Mouse (Mus musculus) limb, embryonic 12.5 days (tissue): ENCODE data around the gene Caprin1. TPM values are rescaled to one million over a fixed set of nuclear protein-coding genes. Genes with fewer than 3 reads are reported as not detected.

Source experiments
- ATAC-seq: fragments of 200-750 bp; cut with Nextera tagmentation; 2 replicates; pipeline ENCODE4 v1.8.0; 2017; ENCODE audit warnings: low read depth, moderate TSS enrichment; ENCODE audit not compliant: insufficient number of reproducible peaks, insufficient read depth, low FRiP score, low TSS enrichment
- H3K27ac ChIP-seq: fragments of 300-500 bp; sonication (generic); 2 replicates; pipeline ENCODE4 v1.5.1; 2016; ENCODE audit warnings: mild to moderate bottlenecking, moderate library complexity
- H3K27me3 ChIP-seq: fragments of 300-500 bp; sonication (generic); 2 replicates; pipeline ENCODE4 v1.6.1; 2016; ENCODE audit warnings: mild to moderate bottlenecking, moderate library complexity
- H3K36me3 ChIP-seq: fragments of 300-500 bp; sonication (generic); 2 replicates; pipeline ENCODE4 v1.6.1; 2016; ENCODE audit warnings: mild to moderate bottlenecking, moderate library complexity
- H3K4me1 ChIP-seq: fragments of 300-500 bp; sonication (generic); replicated peaks from 2 replicates; pipeline ENCODE4 v1.6.1; 2016
- H3K4me2 ChIP-seq: fragments of 300-500 bp; sonication (generic); 2 replicates; pipeline ENCODE4 v1.6.1; 2016; ENCODE audit warnings: mild to moderate bottlenecking, moderate library complexity
- H3K4me3 ChIP-seq: fragments of 300-500 bp; sonication (generic); replicated peaks from 2 replicates; pipeline ENCODE4 v1.5.1; 2016; ENCODE audit warnings: mild to moderate bottlenecking
- H3K9ac ChIP-seq: fragments of 300-500 bp; sonication (generic); replicated peaks from 2 replicates; pipeline ENCODE4 v1.6.1; 2016; ENCODE audit warnings: mild to moderate bottlenecking, moderate library complexity
- H3K9me3 ChIP-seq: fragments of 300-500 bp; sonication (generic); 2 replicates; pipeline ENCODE4 v1.6.1; 2016; ENCODE audit warnings: mild to moderate bottlenecking, moderate library complexity
- WGBS: fragments of 180-500 bp; shearing (Covaris S2); methylation state at CpG from one replicate; pipeline ENCODE4 v1.1.7; 2016; 5-methylcytosine and 5-hydroxymethylcytosine counted together
- polyA plus RNA-seq: library from polyadenylated mRNA; unstranded; fragments of >200 nt; fragmentation: Nextera tagmentation; extraction: Ambion mirVana; gene quantifications from 2 replicates; pipeline ENCODE4 v1.2.1, GENCODE M21; 2016

Caprin1 gene
- polyA plus RNA-seq, 1 experiment from 2014 or later: 475 TPM

DNA sequence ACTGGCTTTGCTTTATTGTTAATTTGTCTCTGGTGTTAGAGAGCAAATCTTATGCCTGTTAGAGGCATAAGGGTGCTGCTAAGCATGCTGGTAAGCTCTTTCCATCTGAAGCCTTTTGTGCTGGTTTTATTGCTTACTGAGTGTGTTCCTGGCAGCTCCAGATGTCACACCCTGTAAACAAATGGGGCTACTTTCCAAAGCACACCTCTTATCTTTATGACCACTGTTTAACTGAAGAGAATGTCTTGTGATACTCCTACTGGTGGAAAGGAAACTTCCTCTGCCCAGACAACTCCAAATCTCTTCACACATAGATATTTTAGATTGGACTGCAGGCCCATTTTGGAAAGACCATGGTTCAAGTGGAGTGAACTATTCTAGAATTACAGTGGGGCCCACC, 31.5 kb upstream of the Caprin1 start:
- Histone ChIP-seq H3K9ac (no peak overlapping the region), H3K4me1 (no peaks in the 10 kb centered on the region), H3K9me3 (no peaks in the 10 kb centered on the region), H3K4me2 (no peak overlapping the region), H3K36me3 (no peaks in the 10 kb centered on the region), H3K27me3 (no peaks in the 10 kb centered on the region), H3K27ac (no peak overlapping the region), H3K4me3 (no peak overlapping the region)
- ATAC-seq: no peak

DNA sequence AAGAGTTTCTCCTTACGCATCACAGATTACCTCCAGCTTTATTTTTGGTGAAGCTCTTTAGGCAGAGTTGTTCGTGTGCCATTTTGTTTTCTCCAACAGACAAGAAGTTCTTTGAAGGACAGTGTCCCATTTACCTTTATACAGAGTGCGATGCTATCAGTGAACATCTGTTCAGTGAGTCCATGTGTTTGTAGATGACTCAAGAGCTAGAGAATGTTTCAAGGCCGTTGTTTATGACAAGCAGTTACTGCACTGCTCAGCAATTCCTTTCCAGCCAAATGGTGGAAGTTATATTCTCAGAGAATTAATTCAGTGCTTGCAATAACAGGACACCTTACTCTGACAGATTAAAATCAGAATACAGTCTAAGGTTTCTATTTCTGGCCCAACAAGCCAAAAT, 27.5 kb upstream of the Caprin1 start:
- Histone ChIP-seq H3K36me3 (no peaks in the 10 kb centered on the region), H3K27me3 (no peaks in the 10 kb centered on the region), H3K27ac (no peak overlapping the region), H3K9me3 (no peaks in the 10 kb centered on the region), H3K4me2 (no peak overlapping the region), H3K4me1 (no peaks in the 10 kb centered on the region), H3K4me3 (no peak overlapping the region), H3K9ac (no peak overlapping the region)
- ATAC-seq: no peak
- 90% methylated on average over 4 of the region's 4 CpGs for WGBS

DNA sequence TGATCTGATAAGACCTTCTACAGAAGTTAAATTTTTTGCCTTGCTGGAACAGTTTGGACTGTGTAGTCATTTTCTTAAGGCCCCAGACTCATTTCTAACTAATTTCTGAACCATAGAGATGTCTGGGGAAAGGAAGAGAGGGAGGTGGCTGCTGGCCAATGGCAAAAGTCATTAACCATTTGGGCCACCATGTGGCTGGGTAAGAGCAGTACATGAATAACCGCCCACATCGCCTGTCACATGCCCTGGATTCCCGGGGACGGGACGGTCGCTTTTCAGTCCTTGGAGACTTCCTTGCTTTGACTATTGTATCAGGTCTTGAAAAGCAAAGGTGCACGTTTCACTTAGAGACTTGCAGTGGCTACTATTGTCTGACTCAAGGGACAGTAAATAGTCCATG, 25.1 kb upstream of the Caprin1 start:
- H3K36me3 ChIP-seq: no peaks in the 10 kb centered on the region
- no peak for ATAC-seq
- no peak overlapping the region for H3K9ac ChIP-seq
- H3K27me3 ChIP-seq: no peaks in the 10 kb centered on the region
- WGBS: 69% methylated on average over 7 of the region's 7 CpGs
- H3K4me1 ChIP-seq: 0 out of 2 replicates have a peak, but pooled peaks cover 2% of the 10 kb centered on the region
- H3K27ac ChIP-seq: no peak overlapping the region
- no peak overlapping the region for H3K4me2 ChIP-seq
- H3K4me3 ChIP-seq: no peak overlapping the region
- no peaks in the 10 kb centered on the region for H3K9me3 ChIP-seq

DNA sequence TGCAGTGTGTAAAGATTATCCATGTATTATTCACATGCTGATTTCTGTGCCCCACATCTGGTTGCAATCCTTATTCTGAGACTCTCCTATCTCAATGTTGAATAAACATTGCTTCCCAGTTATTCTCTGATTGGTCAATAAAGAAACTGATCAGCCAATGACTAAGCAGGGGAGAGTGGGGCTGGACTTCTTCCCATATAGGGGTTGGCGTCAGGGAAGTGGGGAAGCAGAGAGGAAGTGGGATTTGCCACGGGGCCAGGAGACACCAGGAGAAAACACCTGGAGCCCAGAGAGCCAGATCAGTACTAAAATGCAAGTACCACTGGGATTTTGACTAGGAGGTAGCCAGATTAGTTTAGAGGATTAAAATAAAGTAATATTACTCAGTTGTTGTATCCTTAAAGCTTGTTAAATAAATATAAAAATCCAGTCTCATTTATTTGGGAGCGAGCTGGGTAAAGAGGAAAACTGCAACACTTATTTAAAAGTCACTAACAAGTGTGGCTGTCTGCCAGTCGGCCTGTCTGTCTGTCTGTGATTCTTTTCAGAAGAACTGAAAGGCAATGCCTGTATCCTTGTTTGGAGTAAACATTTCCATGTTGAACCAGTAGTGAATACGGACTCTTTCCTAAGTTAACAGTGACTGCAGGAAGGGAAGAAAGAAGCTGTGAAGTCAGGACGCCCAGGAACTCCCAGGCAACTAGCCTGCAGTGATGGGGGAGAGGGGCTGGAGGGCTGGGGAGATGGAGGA, 19.9 kb upstream of the Caprin1 start:
- Histone ChIP-seq H3K36me3 (no peaks in the 10 kb centered on the region), H3K27ac (0 out of 2 replicates have a peak overlapping the region, but pooled peaks have one; percentile 41), H3K4me2 (peak overlapping the region; percentile 18), H3K9me3 (no peaks in the 10 kb centered on the region), H3K9ac (no peak overlapping the region), H3K4me1 (0 out of 2 replicates have a peak, but pooled peaks cover 3% of the 10 kb centered on the region), H3K27me3 (no peaks in the 10 kb centered on the region), H3K4me3 (0 out of 2 replicates have a peak overlapping the region, but pooled peaks have one; percentile 1)
- 35% methylated on average over 6 of the region's 6 CpGs for WGBS
- no peak for ATAC-seq

DNA sequence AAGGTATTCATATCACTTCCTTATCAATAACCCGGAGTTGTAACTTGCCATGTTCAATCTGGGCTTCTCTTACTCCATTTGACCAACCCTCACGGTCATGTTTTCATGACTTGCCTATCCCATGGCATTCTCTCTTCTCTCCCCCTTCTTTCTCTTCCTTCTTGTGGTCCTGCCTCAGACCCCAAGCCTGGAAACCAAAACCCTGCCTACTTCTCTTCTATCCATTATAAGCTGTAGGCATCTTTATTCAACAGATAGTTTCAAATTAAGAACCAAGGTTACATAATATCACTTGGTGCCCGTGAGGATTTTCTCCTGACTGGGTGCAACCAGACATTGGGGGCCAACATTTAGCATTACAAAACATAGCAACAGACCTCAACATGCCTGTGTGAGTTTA, 18.5 kb upstream of the Caprin1 start:
- Histone ChIP-seq H3K27me3 (no peaks in the 10 kb centered on the region), H3K4me1 (0 out of 2 replicates have a peak, but pooled peaks cover 3% of the 10 kb centered on the region), H3K4me2 (no peak overlapping the region), H3K9me3 (no peaks in the 10 kb centered on the region), H3K4me3 (no peak overlapping the region), H3K27ac (no peak overlapping the region), H3K9ac (no peak overlapping the region), H3K36me3 (no peaks in the 10 kb centered on the region)
- 85% methylated on average over 3 of the region's 3 CpGs for WGBS
- no peak for ATAC-seq

DNA sequence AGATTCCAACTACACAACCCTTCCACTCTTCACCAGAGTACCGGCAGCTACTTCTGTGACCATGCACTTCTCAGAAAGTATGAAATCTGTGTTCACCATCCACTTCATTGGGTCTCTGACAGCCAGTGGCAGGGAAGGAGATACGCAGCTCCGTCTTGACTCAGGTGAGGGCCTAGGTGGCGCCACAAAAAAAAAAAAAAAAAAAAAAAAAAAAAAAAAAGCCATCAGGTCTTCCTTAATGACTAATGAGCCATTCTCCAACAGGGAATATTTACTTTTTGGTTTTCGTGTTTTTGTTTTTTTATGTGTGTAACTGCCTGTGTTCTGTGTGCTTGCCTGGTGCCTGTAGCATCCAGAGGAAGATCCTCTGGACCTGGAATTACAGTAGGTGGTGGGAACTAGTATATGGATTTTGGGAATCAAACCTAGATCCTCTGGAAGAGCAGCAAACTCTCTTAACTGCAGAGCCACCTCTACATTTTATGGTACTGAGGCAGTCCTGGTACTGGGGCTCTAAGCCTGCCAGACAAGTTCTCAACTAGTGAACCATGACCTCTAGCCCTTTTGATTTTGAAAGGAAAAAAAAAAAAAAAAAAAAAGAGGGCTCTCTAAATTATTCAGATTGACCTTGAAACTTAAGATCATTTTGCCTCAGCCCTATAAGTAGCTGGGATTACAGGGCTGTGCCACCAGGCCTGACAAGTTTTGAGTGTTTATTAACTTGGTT, 14.2 kb upstream of the Caprin1 start:
- no peak overlapping the region for H3K4me2 ChIP-seq
- H3K27ac ChIP-seq: no peak overlapping the region
- no peaks in the 10 kb centered on the region for H3K27me3 ChIP-seq
- H3K36me3 ChIP-seq: no peaks in the 10 kb centered on the region
- 62% methylated on average over 5 of the region's 5 CpGs for WGBS
- H3K9ac ChIP-seq: no peak overlapping the region
- no peaks in the 10 kb centered on the region for H3K4me1 ChIP-seq
- ATAC-seq: no peak
- H3K9me3 ChIP-seq: no peaks in the 10 kb centered on the region
- no peak overlapping the region for H3K4me3 ChIP-seq

DNA sequence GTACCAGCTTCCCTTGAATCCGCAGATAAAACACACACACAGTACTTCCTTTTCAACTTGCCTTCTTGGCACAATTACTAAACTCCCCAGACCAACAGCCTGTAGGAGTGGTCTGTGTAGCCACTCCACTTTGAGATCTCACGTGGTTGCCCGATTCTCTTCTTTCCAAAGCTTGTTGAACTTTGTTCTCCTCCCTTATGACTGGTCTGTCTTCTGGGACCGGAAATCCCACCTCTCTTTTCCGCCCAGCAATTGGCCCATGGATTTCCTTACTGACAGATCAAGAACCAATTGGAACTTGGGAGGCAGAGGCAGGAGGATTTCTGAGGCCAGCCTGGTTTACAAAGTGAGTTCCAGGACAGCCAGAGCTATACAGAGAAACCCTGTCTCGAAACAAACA, 13.0 kb upstream of the Caprin1 start:
- 87% methylated on average over 6 of the region's 6 CpGs for WGBS
- H3K27me3 ChIP-seq: no peaks in the 10 kb centered on the region
- H3K9ac ChIP-seq: no peak overlapping the region
- H3K4me3 ChIP-seq: no peak overlapping the region
- no peaks in the 10 kb centered on the region for H3K36me3 ChIP-seq
- no peaks in the 10 kb centered on the region for H3K4me1 ChIP-seq
- H3K9me3 ChIP-seq: no peaks in the 10 kb centered on the region
- H3K27ac ChIP-seq: no peak overlapping the region
- H3K4me2 ChIP-seq: no peak overlapping the region
- ATAC-seq: no peak

DNA sequence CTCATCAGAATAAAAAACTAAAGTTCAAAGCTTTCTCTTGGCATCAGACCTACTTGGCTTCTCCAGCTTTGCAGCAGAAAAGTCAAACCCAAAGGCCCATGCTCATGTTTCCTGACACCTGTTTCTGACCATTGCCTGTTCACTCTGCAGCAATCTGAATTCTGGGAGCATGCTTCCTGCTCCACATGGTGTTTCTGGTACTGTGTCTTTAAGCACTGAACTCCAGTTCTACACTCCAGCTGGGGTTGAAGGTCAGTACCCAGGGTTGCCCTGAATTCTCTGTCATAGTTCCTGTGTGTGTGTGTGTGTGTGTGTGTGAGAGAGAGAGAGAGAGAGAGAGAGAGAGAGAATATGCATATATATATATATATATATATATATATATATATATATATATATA, 11.0 kb upstream of the Caprin1 start:
- no peak overlapping the region for H3K27ac ChIP-seq
- no peaks in the 10 kb centered on the region for H3K27me3 ChIP-seq
- no peak overlapping the region for H3K4me2 ChIP-seq
- H3K36me3 ChIP-seq: no peaks in the 10 kb centered on the region
- H3K9ac ChIP-seq: no peak overlapping the region
- no peak for ATAC-seq
- H3K4me3 ChIP-seq: no peak overlapping the region
- no peaks in the 10 kb centered on the region for H3K4me1 ChIP-seq
- H3K9me3 ChIP-seq: no peaks in the 10 kb centered on the region

DNA sequence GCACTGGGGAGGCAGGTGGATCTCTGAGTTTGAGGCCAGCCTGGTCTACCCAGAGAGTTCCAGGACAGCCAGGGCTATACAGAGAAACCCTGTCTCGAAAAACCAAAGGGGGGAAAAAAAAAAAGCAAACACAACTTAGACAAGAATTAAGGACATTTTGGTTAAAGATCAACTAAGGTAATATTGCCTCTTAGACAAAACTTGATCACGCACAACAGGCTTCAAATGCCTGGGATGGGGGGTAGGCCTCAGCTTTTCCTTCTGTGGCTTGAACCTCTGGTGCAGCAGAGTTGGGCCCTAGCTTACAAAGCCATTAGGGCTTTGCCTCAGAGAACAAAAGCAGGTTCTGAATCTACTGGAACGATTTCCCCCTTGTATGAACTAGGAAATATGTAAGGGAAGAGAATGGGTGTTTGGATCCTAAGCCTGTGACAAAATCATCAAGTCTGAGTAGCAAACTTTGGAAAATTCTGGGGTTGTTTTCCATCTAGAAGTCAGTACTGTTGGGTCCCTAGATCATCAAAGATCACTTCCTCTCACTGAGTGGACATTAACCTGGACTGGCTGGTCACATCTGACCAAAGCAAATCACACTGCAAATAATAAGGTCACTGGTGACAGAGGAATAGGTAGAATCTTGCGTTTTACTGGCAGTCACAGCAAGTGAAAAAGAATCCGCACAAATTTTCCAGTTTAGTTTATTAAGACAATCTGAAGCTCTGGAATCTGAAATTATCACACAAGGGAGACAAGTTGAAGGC, 6.5 kb upstream of the Caprin1 start:
- Histone ChIP-seq H3K36me3 (no peaks in the 10 kb centered on the region), H3K9me3 (no peaks in the 10 kb centered on the region), H3K27ac (no peak overlapping the region), H3K4me2 (no peak overlapping the region), H3K4me3 (no peak overlapping the region), H3K27me3 (no peaks in the 10 kb centered on the region), H3K9ac (no peak overlapping the region), H3K4me1 (no peaks in the 10 kb centered on the region)
- WGBS: 87% methylated on average over 5 of the region's 5 CpGs
- ATAC-seq: no peak

DNA sequence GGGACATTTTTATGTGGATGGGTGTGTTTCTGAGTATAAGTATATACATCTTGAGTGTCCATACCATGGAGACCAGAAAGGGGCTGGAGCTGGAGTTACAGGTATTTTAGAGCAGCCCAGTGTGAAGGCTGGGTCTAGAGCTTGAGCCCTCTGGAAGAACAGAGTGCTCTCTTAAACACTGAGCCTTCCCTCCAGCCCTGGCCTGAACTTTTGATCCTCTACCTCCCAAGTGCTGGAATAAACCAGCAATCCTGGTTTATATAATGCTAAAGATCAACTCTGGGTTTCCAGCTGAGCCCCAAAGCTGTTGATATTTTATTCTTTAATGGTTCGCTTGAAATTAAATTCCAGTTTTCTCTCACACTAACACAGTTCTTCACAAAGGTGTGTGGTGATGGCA, 5.0 kb upstream of the Caprin1 start:
- Histone ChIP-seq H3K4me2 (no peak overlapping the region), H3K36me3 (no peaks in the 10 kb centered on the region), H3K4me1 (no peaks in the 10 kb centered on the region), H3K9ac (no peak overlapping the region), H3K4me3 (no peak overlapping the region), H3K9me3 (no peaks in the 10 kb centered on the region), H3K27me3 (no peaks in the 10 kb centered on the region), H3K27ac (no peak overlapping the region)
- WGBS: 86% methylated on average over 1 of the region's 1 CpGs
- no peak for ATAC-seq

DNA sequence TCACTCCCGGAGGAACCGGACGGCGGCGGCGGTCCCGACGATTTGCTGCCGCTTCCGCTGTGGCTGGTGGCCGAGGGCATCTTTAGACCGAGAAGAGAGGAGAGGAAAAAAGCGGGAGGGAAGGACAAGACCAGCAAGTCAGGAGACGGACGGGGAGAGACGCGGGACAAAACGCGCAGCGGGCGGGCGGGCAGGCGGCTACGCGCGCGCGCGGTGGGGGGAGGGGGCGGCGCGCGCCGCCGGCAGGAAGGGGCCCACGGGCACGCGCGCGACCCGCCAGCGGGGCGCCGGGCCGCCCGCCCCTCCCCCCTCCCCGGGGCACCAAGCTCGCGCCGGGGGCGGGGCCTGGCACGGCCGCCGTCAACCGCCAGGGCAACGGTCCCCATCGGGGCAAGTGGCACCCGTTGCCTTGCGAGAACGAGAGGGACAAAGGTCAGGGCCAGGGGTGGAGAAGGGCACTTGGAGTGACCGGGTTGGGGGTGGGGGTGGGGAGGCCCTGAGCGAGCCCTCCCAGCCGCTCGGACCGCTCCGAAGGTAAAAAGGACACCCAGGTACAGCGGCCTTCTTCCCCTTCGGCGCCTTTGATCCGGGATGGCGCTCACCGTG, 485 bp downstream of the Caprin1 start:
- Histone ChIP-seq H3K27me3 (no peaks in the 10 kb centered on the region), H3K4me2 (peak overlapping the region; percentile 64), H3K4me3 (peak overlapping the region; percentile 94), H3K9ac (peak overlapping the region; percentile 95), H3K36me3 (peaks cover 22% of the 10 kb centered on the region), H3K27ac (peak overlapping the region; percentile 100), H3K4me1 (peaks cover 14% of the 10 kb centered on the region), H3K9me3 (no peaks in the 10 kb centered on the region)
- under 1% methylated on average over 47 of the region's 72 CpGs for WGBS
- peak; percentile 49; the same call in 1 of the 2 replicates for ATAC-seq
